Mouse (Mus musculus) MEL (cell line): ENCODE data around the gene Tbc1d8b. TPM values are rescaled to one million over a fixed set of nuclear protein-coding genes. Genes with fewer than 3 reads are reported as not detected.

Source experiments
- DNase-seq: peaks from one replicate; pipeline ENCODE4 v3.0.0; 2011; ENCODE audit warnings: low read depth, low spot score
- H3K27ac ChIP-seq: 2 replicates; pipeline ENCODE4 v1.5.1; 2012; ENCODE audit warnings: low read depth, mild to moderate bottlenecking, control low read depth, low read length, moderate library complexity; ENCODE audit not compliant: control insufficient read depth
- H3K27me3 ChIP-seq, 2 experiments: fragments of 150-350 bp in 1 of 2; sonication (generic) in 1 of 2; 2 replicates each; pipeline ENCODE4 v1.6.1; 2012; ENCODE audit warnings: low read length in 2 of 2, mild to moderate bottlenecking in 2 of 2, improper control_type of control experiment in 1 of 2, moderate library complexity in 1 of 2; ENCODE audit not compliant: insufficient read depth in 2 of 2, control insufficient read depth in 1 of 2
- H3K36me3 ChIP-seq, 2 experiments: 2 replicates each; pipeline ENCODE4 v1.6.1; 2012 to 2014; ENCODE audit warnings: low read length in 2 of 2, improper control_type of control experiment in 1 of 2, inconsistent platforms in 1 of 2, mild to moderate bottlenecking in 1 of 2; ENCODE audit not compliant: insufficient read depth in 2 of 2, control insufficient read depth in 1 of 2
- H3K4me1 ChIP-seq, 2 experiments: fragments of 150-350 bp in 1 of 2; sonication (generic) in 1 of 2; 2 replicates each; pipeline ENCODE4 v1.6.1; 2012; ENCODE audit warnings: low read length in 2 of 2, improper control_type of control experiment in 1 of 2, mild to moderate bottlenecking in 1 of 2; ENCODE audit not compliant: insufficient read depth in 2 of 2, control insufficient read depth in 1 of 2
- H3K4me3 ChIP-seq, 2 experiments: fragments of 150-350 bp in 1 of 2; sonication (generic) in 1 of 2; 2 replicates each; pipeline ENCODE4 v1.5.1; 2012; ENCODE audit warnings: low read depth in 2 of 2, low read length in 2 of 2, mild to moderate bottlenecking in 2 of 2, moderate library complexity in 2 of 2, control low read depth in 1 of 2, improper control_type of control experiment in 1 of 2; ENCODE audit not compliant: control insufficient read depth in 1 of 2, insufficient read depth in 1 of 2
- H3K79me2 ChIP-seq: 2 replicates; pipeline ENCODE4 v1.6.1; 2012; ENCODE audit warnings: mild to moderate bottlenecking, low read length, moderate library complexity; ENCODE audit not compliant: control insufficient read depth, poor library complexity, insufficient read depth
- H3K9ac ChIP-seq: 2 replicates; pipeline ENCODE4 v1.6.1; 2012; ENCODE audit warnings: low read depth, mild to moderate bottlenecking, control low read depth, low read length, moderate library complexity; ENCODE audit not compliant: control insufficient read depth, poor library complexity, severe bottlenecking
- H3K9me3 ChIP-seq: fragments of 150-350 bp; sonication (generic); replicated peaks from 2 replicates; pipeline ENCODE4 v1.6.1; 2012; ENCODE audit warnings: mild to moderate bottlenecking, low read length, improper control_type of control experiment, moderate library complexity; ENCODE audit not compliant: insufficient read depth
- CTCF ChIP-seq, 3 experiments: IDR thresholded peaks in 2 of 3; conservative IDR thresholded peaks in 1 of 3; 2 replicates each; pipeline ENCODE4 v1.5.1; 2011 to 2012; ENCODE audit warnings: low read length in 3 of 3, low read depth in 2 of 3, mild to moderate bottlenecking in 2 of 3, improper control_type of control experiment in 1 of 3, inconsistent platforms in 1 of 3, mixed read lengths in 1 of 3, moderate library complexity in 1 of 3; ENCODE audit not compliant: control insufficient read depth in 1 of 3, insufficient read depth in 1 of 3, poor library complexity in 1 of 3, severe bottlenecking in 1 of 3
- EP300 ChIP-seq, 2 experiments: IDR thresholded peaks; 2 replicates each; pipeline ENCODE4 v1.6.1; 2011; ENCODE audit warnings: improper control_type of control experiment in 2 of 2, low read length in 2 of 2, low read depth in 1 of 2, mild to moderate bottlenecking in 1 of 2
- ETS1 ChIP-seq: IDR thresholded peaks from 2 replicates; pipeline ENCODE4 v1.6.1; 2012; ENCODE audit warnings: low read depth, mild to moderate bottlenecking, inconsistent platforms, low read length, improper control_type of control experiment, moderate library complexity
- GATA1 ChIP-seq: IDR thresholded peaks from 2 replicates; pipeline ENCODE4 v1.6.1; 2011; ENCODE audit warnings: low read depth, low read length, improper control_type of control experiment
- HCFC1 ChIP-seq: IDR thresholded peaks from 2 replicates; pipeline ENCODE4 v1.6.1; 2012; ENCODE audit warnings: low read depth, mild to moderate bottlenecking, inconsistent platforms, low read length, improper control_type of control experiment, moderate library complexity
- MAFK ChIP-seq: IDR thresholded peaks from 2 replicates; pipeline ENCODE4 v1.6.1; 2011; ENCODE audit warnings: low read depth, mild to moderate bottlenecking, low read length, improper control_type of control experiment, borderline replicate concordance
- MAX ChIP-seq: IDR thresholded peaks from 2 replicates; pipeline ENCODE4 v1.6.1; 2011; ENCODE audit warnings: low read length, improper control_type of control experiment
- MEF2A ChIP-seq: IDR thresholded peaks from 2 replicates; pipeline ENCODE4 v1.6.1; 2014; ENCODE audit warnings: low read depth, mild to moderate bottlenecking, inconsistent platforms, low read length, improper control_type of control experiment; ENCODE audit not compliant: poor library complexity, insufficient replicate concordance, severe bottlenecking; ENCODE audit errors: extremely low read depth
- MYB ChIP-seq: IDR thresholded peaks from 2 replicates; pipeline ENCODE4 v1.6.1; 2011; ENCODE audit warnings: mild to moderate bottlenecking, low read depth, low read length, improper control_type of control experiment
- NRF1 ChIP-seq: IDR thresholded peaks from 2 replicates; pipeline ENCODE4 v1.6.1; 2014; ENCODE audit warnings: low read depth, mild to moderate bottlenecking, inconsistent platforms, low read length, improper control_type of control experiment, moderate library complexity; ENCODE audit not compliant: poor library complexity, insufficient read depth, severe bottlenecking
- POLR2A ChIP-seq, 2 experiments: IDR thresholded peaks; 2 replicates each; pipeline ENCODE4 v1.6.1; 2011 to 2012; ENCODE audit warnings: low read length in 2 of 2, mild to moderate bottlenecking in 2 of 2, control low read depth in 1 of 2, improper control_type of control experiment in 1 of 2, low read depth in 1 of 2, moderate library complexity in 1 of 2; ENCODE audit not compliant: control insufficient read depth in 1 of 2, insufficient read depth in 1 of 2, poor library complexity in 1 of 2
- POLR2AphosphoS2 ChIP-seq: IDR thresholded peaks from 2 replicates; pipeline ENCODE4 v1.6.1; 2011; ENCODE audit warnings: low read length, improper control_type of control experiment
- SIN3A ChIP-seq: IDR thresholded peaks from 2 replicates; pipeline ENCODE4 v1.6.1; 2012; ENCODE audit warnings: low read length, improper control_type of control experiment, inconsistent platforms
- SMC3 ChIP-seq: IDR thresholded peaks from 2 replicates; pipeline ENCODE4 v1.6.1; 2011; ENCODE audit warnings: low read depth, low read length, improper control_type of control experiment
- TAL1 ChIP-seq: IDR thresholded peaks from 2 replicates; pipeline ENCODE4 v1.6.1; 2012; ENCODE audit warnings: mild to moderate bottlenecking, inconsistent platforms, low read length, moderate library complexity, mixed read lengths
- TBP ChIP-seq: IDR thresholded peaks from 2 replicates; pipeline ENCODE4 v1.8.0; 2011; ENCODE audit warnings: low read depth, low read length, improper control_type of control experiment
- ZNF384 ChIP-seq: IDR thresholded peaks from 2 replicates; pipeline ENCODE4 v1.6.1; 2012; ENCODE audit warnings: low read depth, mild to moderate bottlenecking, inconsistent platforms, low read length, improper control_type of control experiment
- polyA plus RNA-seq, 2 experiments: library from polyadenylated mRNA; stranded (reverse) in 1 of 2; unstranded in 1 of 2; fragments of >175 nt in 1 of 2; fragments of >200 nt in 1 of 2; gene quantifications; 2 replicates each; pipeline versions ENCODE4 v1.2.1 to v1.2.4; 2012; ENCODE audit warnings: low replicate concordance in 2 of 2, low read depth in 1 of 2; ENCODE audit not compliant: insufficient read length in 2 of 2, insufficient read depth in 1 of 2, missing spikeins in 1 of 2
- total RNA-seq: library from RNA; depleted of rRNA; stranded (reverse); fragments of 300-350 nt; gene quantifications from 2 replicates; pipeline ENCODE4 v1.2.3, GENCODE M21; 2012

Gene Tbc1d8b
- total and polyA plus RNA-seq, 3 experiments, result 5.2 to 6.2 TPM; not detected in 1

GRCm38 (mm10) chrX:139653292-139653691, 31.5 kb upstream of the Tbc1d8b start:
- peaks cover 3 to 10% of the 10 kb centered on the region in 2 experiments for H3K4me1 ChIP-seq
- H3K27ac ChIP-seq, result no peak overlapping the region
- no peak overlapping the region for H3K4me3 ChIP-seq
- DNase-seq, result peak; percentile 48
- no peaks in the 10 kb centered on the region for H3K27me3 ChIP-seq
- TF ChIP-seq GATA1 (peak; percentile 77), EP300 (IDR thresholded peaks at IDR 0.05; ENCODE audit: low read depth in 1 of 2, low read length in 2 of 2) (peak; percentile 29 to 73; a peak in 2 of 4 replicates), POLR2A (IDR thresholded peaks at IDR 0.05; ENCODE audit: control insufficient read depth in 1 of 2, insufficient read depth in 1 of 2, low read depth in 1 of 2, low read length in 2 of 2, poor library complexity in 1 of 2) (no peak), MAFK (no peak), SIN3A (no peak), ETS1 (peak; percentile 86), ZNF384 (no peak), TAL1 (peak; percentile 46)
- H3K9me3 ChIP-seq, result no peaks in the 10 kb centered on the region
- no peaks in the 10 kb centered on the region; the same call in 1 of the 2 replicates for H3K79me2 ChIP-seq
- H3K9ac ChIP-seq, result no peak overlapping the region
- H3K36me3 ChIP-seq, result peaks cover 0 to 15% of the 10 kb centered on the region in 2 experiments; a peak in 2 of 4 replicates

GRCm38 (mm10) chrX:139654350-139655063, 30.3 kb upstream of the Tbc1d8b start:
- TF ChIP-seq TAL1 (peak; percentile 33; the same call in 1 of the 2 replicates), MYB (no peak), POLR2AphosphoS2 (no peak), MAX (0 out of 2 replicates have a peak, but pooled peaks have one; percentile 26), HCFC1 (no peak), SIN3A (no peak), CTCF (IDR thresholded peaks at IDR 0.05 in 2 of 3, conservative IDR thresholded peaks at IDR 0.05 in 1 of 3; ENCODE audit: control insufficient read depth in 1 of 3, insufficient read depth in 1 of 3, low read depth in 2 of 3, low read length in 3 of 3, poor library complexity in 1 of 3, severe bottlenecking in 1 of 3) (no peak), NRF1 (no peak), EP300 (IDR thresholded peaks at IDR 0.05; ENCODE audit: low read depth in 1 of 2, low read length in 2 of 2) (no peak), SMC3 (no peak), MEF2A (no peak), TBP (no peak)
- no peak overlapping the region for H3K9ac ChIP-seq
- H3K79me2 ChIP-seq, result no peaks in the 10 kb centered on the region; the same call in 1 of the 2 replicates
- peaks cover 0 to 15% of the 10 kb centered on the region in 2 experiments; a peak in 2 of 4 replicates for H3K36me3 ChIP-seq
- peaks cover 3 to 10% of the 10 kb centered on the region in 2 experiments for H3K4me1 ChIP-seq
- no peak overlapping the region for H3K27ac ChIP-seq
- peak; percentile 55 for DNase-seq
- no peak overlapping the region for H3K4me3 ChIP-seq
- no peaks in the 10 kb centered on the region for H3K9me3 ChIP-seq
- no peaks in the 10 kb centered on the region for H3K27me3 ChIP-seq
